Mouse (Mus musculus) sigmoid colon, adult 10 weeks (tissue): ENCODE data around the gene Dctd. TPM values are rescaled to one million over a fixed set of nuclear protein-coding genes. Genes with fewer than 3 reads are reported as not detected.

Source experiments
- polyA plus RNA-seq: library from polyadenylated mRNA; stranded (reverse); fragments of 350-450 nt; fragmentation: Illumina TruSeq; extraction: RNeasy Lipid Tissue Mini Kit (QIAGEN cat#74804); gene quantifications from one replicate; pipeline ENCODE4 v1.2.3, GENCODE M21; 2014; ENCODE audit warnings: low read depth, low replicate concordance

The Dctd gene
- 3.0 TPM for polyA plus RNA-seq

GRCm38 (mm10) chr8:48098792-48099191 is at the start of gene Dctd:
Dctd (plus strand) TSS chr8:48099092.

Other genes with a start within 250 kb of the Dctd start
- gene Wwc2, start 108.2 kb upstream of the Dctd start, polyA plus RNA-seq = 12.8 TPM